Mouse (Mus musculus): ENCODE data around the gene Hoxc6. TPM values are rescaled to one million over a fixed set of nuclear protein-coding genes. Genes with fewer than 3 reads are reported as not detected.

The Hoxc6 gene
- polyA plus RNA-seq, 1 experiment from 2014 or later = 6.1 TPM

DNA sequence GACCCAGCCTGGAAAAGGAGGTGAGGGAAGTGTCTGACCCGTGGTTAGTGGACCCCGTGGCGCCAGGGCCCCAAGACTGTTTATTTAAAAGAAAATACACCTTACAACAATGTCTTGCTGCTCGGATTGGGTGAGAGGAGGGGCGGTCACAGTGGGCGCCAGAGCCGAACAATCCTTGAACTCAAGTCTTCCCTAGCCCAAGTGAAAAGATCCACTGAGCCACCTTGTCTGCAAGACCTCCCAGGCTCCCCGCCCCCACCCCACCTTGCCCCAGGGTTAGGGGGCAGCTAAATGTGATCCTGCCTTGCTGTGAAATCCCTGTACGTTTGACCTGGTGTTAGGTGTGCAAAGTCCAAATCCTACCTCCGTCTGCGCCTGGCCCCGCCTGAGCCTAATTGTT, 41.2 kb upstream of the Hoxc6 start:
- Histone ChIP-seq H3K36me3 (ENCODE audit: control insufficient read depth, insufficient read depth, low read length) (no peaks in the 10 kb centered on the region), H3K9ac (ENCODE audit: low read length) (no peak overlapping the region), H3K4me2 (ENCODE audit: low read length) (no peak overlapping the region), H3K4me3 (ENCODE audit: low read depth, low read length) (no peak overlapping the region), H3K4me1 (replicated peaks; ENCODE audit: control insufficient read depth, insufficient read depth, low read length) (peaks cover 4% of the 10 kb centered on the region; the same call in 1 of the 2 replicates), H3K27me3 (replicated peaks; ENCODE audit: control insufficient read depth, insufficient read depth, low read length) (peaks cover 100% of the 10 kb centered on the region), H3K9me3 (ENCODE audit: control insufficient read depth, low read length) (no peaks in the 10 kb centered on the region), H3K27ac (ENCODE audit: low read depth) (no peak overlapping the region)
- no peak for ATAC-seq (replicated peaks; ENCODE audit: low FRiP score, low TSS enrichment, low read depth)
- DNase-seq (ENCODE audit: low spot score) = no peak
- WGBS = 3% methylated on average over 12 of the region's 12 CpGs

DNA sequence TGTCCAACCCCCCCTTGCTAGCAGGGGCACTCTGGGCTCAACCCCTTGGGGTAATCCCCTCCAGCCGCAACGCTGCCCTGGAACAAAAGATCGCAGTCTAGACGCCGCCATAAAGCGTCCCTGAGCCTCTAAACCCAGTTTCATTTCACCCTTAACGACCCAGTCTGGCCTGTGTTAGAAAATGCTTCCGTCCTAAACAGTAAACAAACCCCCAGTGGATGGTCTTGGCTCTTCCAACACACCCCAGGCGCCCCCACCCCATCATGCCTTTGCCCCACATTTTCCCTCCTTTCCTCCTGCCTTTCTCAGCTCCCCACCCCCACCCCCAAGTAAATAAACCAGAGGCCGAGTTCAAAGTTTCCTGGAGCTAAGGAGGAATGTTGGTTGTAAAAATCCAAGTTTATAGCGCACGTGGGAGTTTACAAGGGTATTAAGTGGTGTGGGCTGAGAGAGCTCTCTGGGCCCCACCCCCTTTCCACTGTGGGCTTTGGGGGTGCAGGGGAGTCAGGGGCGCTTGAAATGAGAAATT, 38.3 kb upstream of the Hoxc6 start:
- under 1% methylated on average over 13 of the region's 13 CpGs for WGBS
- H3K9me3 ChIP-seq (ENCODE audit: control insufficient read depth, low read length) = no peaks in the 10 kb centered on the region
- ATAC-seq (replicated peaks; ENCODE audit: low FRiP score, low TSS enrichment, low read depth) = no peak
- no peak overlapping the region for H3K9ac ChIP-seq (ENCODE audit: low read length)
- no peak for DNase-seq (ENCODE audit: low spot score)
- H3K27ac ChIP-seq (ENCODE audit: low read depth) = no peak overlapping the region
- H3K4me3 ChIP-seq (ENCODE audit: low read depth, low read length) = no peak overlapping the region; the same call in 1 of the 2 replicates
- H3K4me1 ChIP-seq (replicated peaks; ENCODE audit: control insufficient read depth, insufficient read depth, low read length) = peaks cover 4% of the 10 kb centered on the region; the same call in 1 of the 2 replicates
- peak overlapping the region; percentile 30 for H3K4me2 ChIP-seq (ENCODE audit: low read length)
- H3K36me3 ChIP-seq (ENCODE audit: control insufficient read depth, insufficient read depth, low read length) = no peaks in the 10 kb centered on the region
- H3K27me3 ChIP-seq (replicated peaks; ENCODE audit: control insufficient read depth, insufficient read depth, low read length) = peaks cover 99% of the 10 kb centered on the region

DNA sequence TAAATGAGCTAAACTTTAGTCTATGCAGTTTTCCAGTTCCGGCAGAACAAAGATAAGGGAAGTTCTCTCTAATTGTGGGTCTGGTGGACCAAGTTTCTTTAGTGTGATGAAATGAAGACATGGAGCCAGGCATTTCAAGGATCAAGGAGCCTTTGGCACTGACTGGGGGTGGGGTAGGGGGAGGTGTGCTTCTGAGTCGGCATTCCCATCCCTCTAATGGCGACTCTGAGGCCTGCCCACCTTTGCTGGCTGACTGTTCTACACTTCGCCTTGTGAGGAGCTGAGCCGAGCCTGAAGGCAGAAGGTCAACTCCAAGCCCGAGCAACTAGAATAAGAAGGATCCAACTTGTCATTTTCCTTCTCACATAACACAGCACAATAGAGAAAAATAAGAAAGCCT, 36.3 kb upstream of the Hoxc6 start:
- DNase-seq (ENCODE audit: low spot score) (no peak), ATAC-seq (replicated peaks; ENCODE audit: low FRiP score, low TSS enrichment, low read depth) (no peak)
- Histone ChIP-seq H3K4me2 (ENCODE audit: low read length) (peak overlapping the region; percentile 1), H3K36me3 (ENCODE audit: control insufficient read depth, insufficient read depth, low read length) (no peaks in the 10 kb centered on the region), H3K4me3 (ENCODE audit: low read depth, low read length) (no peak overlapping the region), H3K9me3 (ENCODE audit: control insufficient read depth, low read length) (no peaks in the 10 kb centered on the region), H3K4me1 (replicated peaks; ENCODE audit: control insufficient read depth, insufficient read depth, low read length) (peaks cover 4% of the 10 kb centered on the region; the same call in 1 of the 2 replicates), H3K9ac (ENCODE audit: low read length) (no peak overlapping the region), H3K27me3 (replicated peaks; ENCODE audit: control insufficient read depth, insufficient read depth, low read length) (peaks cover 99% of the 10 kb centered on the region), H3K27ac (ENCODE audit: low read depth) (no peak overlapping the region)
- WGBS = 1% methylated on average over 6 of the region's 6 CpGs

DNA sequence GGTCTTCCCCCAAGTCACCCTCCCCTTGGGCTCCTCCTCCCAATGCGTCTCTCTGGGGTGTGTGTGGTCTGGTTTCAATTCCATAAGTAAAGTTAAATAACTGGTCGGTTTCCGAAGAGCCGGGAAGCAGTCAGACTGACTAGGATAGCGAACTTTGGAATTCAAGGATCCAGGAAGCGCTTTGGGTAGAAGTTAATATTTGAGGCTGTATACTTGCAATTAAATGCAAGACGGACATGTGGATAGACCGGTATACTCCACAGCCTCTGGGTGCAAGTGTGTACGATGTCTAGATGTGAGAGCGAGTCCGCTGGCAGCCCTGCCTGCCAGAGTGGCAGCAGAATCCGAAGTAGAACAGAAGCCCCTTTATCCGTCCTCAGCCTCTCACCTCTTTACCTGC, 35.6 kb upstream of the Hoxc6 start:
- H3K9me3 ChIP-seq (ENCODE audit: control insufficient read depth, low read length) = no peaks in the 10 kb centered on the region
- H3K27me3 ChIP-seq (replicated peaks; ENCODE audit: control insufficient read depth, insufficient read depth, low read length) = peaks cover 99% of the 10 kb centered on the region
- WGBS = 4% methylated on average over 13 of the region's 13 CpGs
- H3K36me3 ChIP-seq (ENCODE audit: control insufficient read depth, insufficient read depth, low read length) = no peaks in the 10 kb centered on the region
- ATAC-seq (replicated peaks; ENCODE audit: low FRiP score, low TSS enrichment, low read depth) (no peak), DNase-seq (ENCODE audit: low spot score) (peak; percentile 76)
- H3K4me2 ChIP-seq (ENCODE audit: low read length) = peak overlapping the region; percentile 12; the same call in 1 of the 2 replicates
- H3K4me1 ChIP-seq (replicated peaks; ENCODE audit: control insufficient read depth, insufficient read depth, low read length) = peaks cover 4% of the 10 kb centered on the region; the same call in 1 of the 2 replicates
- H3K9ac ChIP-seq (ENCODE audit: low read length) = no peak overlapping the region
- no peak overlapping the region for H3K27ac ChIP-seq (ENCODE audit: low read depth)
- H3K4me3 ChIP-seq (ENCODE audit: low read depth, low read length) = no peak overlapping the region

DNA sequence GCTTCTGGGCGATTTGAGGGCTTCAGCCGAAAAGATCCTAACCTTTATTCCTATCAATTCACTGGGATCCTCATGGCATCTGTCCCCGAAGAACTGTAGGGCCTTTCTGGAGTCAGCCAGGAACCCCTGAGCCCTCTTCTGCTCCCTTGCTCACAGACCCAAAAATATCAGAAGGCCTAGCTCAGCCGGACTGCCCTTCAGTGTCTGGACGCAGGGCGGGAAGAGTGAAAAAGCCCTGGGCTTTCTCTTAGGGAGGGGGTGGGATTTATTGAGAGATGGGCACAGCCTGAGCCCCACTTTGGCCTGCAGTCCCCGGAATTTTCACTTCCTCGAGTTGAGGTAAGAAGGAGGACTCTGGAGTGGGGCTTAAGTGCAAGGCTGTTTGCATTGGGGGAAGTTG, 34.8 kb upstream of the Hoxc6 start:
- no peaks in the 10 kb centered on the region for H3K36me3 ChIP-seq (ENCODE audit: control insufficient read depth, insufficient read depth, low read length)
- peaks cover 98% of the 10 kb centered on the region for H3K27me3 ChIP-seq (replicated peaks; ENCODE audit: control insufficient read depth, insufficient read depth, low read length)
- H3K9ac ChIP-seq (ENCODE audit: low read length) = 0 out of 2 replicates have a peak overlapping the region, but pooled peaks have one; percentile 3
- H3K4me1 ChIP-seq (replicated peaks; ENCODE audit: control insufficient read depth, insufficient read depth, low read length) = peaks cover 4% of the 10 kb centered on the region; the same call in 1 of the 2 replicates
- DNase-seq (ENCODE audit: low spot score) = no peak
- WGBS = 5% methylated on average over 8 of the region's 8 CpGs
- ATAC-seq (replicated peaks; ENCODE audit: low FRiP score, low TSS enrichment, low read depth) = no peak
- no peaks in the 10 kb centered on the region for H3K9me3 ChIP-seq (ENCODE audit: control insufficient read depth, low read length)
- no peak overlapping the region for H3K27ac ChIP-seq (ENCODE audit: low read depth)
- no peak overlapping the region for H3K4me3 ChIP-seq (ENCODE audit: low read depth, low read length)
- H3K4me2 ChIP-seq (ENCODE audit: low read length) = peak overlapping the region; percentile 30; the same call in 1 of the 2 replicates

DNA sequence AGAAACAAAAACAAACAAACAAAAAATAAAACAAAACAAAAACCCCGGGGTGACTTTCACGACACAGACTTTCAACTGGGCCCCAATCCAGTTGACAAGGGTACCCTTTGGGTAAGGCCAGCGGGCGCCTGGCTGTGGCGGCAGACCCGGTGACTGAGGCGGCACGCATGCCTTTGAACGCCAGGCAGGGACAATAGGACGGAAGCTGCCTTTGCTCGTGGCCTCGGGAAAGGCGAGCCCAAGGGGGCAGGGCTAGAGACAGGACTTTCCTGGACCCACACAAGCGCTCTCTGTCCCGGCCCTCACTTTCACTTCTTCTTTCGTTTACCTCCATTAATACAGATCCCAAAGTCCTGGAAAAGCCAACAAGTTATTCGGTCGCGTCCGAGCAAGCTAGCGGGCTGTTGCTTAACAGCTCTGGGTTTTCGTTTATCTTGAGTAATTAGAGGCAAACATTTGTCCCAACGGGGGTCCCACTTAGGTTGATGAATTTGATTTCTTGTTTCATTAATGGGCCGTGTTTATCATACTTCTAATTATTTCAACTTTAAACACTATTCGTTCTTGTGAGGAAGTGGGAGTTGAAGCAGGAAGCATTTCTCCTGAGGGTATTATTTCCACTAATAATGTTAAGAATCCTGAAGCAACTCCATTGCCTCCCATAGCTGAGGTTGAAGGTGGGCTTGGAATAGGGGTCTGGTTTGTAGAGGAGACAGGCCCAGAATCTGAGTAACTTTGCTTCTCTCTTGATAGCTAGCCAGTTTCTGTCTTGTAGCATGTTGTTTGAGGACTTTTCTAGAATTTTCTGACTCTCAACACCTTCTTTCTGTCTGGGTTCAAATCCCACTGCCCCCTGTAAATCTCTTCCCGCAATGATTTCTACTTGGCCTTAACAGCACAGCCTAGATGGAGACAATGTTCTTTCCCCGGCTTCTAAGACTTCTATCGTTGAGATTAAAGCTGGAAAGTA, 34.1 kb upstream of the Hoxc6 start:
- Histone ChIP-seq H3K9ac (ENCODE audit: low read length) (no peak overlapping the region), H3K4me1 (replicated peaks; ENCODE audit: control insufficient read depth, insufficient read depth, low read length) (peaks cover 4% of the 10 kb centered on the region; the same call in 1 of the 2 replicates), H3K4me2 (ENCODE audit: low read length) (peak overlapping the region; percentile 30), H3K9me3 (ENCODE audit: control insufficient read depth, low read length) (no peaks in the 10 kb centered on the region), H3K4me3 (ENCODE audit: low read depth, low read length) (0 out of 2 replicates have a peak overlapping the region, but pooled peaks have one; percentile 6), H3K27ac (ENCODE audit: low read depth) (no peak overlapping the region), H3K27me3 (replicated peaks; ENCODE audit: control insufficient read depth, insufficient read depth, low read length) (peaks cover 98% of the 10 kb centered on the region), H3K36me3 (ENCODE audit: control insufficient read depth, insufficient read depth, low read length) (no peaks in the 10 kb centered on the region)
- DNase-seq (ENCODE audit: low spot score) (peak; percentile 86), ATAC-seq (replicated peaks; ENCODE audit: low FRiP score, low TSS enrichment, low read depth) (no peak)
- 3% methylated on average over 28 of the region's 28 CpGs for WGBS

DNA sequence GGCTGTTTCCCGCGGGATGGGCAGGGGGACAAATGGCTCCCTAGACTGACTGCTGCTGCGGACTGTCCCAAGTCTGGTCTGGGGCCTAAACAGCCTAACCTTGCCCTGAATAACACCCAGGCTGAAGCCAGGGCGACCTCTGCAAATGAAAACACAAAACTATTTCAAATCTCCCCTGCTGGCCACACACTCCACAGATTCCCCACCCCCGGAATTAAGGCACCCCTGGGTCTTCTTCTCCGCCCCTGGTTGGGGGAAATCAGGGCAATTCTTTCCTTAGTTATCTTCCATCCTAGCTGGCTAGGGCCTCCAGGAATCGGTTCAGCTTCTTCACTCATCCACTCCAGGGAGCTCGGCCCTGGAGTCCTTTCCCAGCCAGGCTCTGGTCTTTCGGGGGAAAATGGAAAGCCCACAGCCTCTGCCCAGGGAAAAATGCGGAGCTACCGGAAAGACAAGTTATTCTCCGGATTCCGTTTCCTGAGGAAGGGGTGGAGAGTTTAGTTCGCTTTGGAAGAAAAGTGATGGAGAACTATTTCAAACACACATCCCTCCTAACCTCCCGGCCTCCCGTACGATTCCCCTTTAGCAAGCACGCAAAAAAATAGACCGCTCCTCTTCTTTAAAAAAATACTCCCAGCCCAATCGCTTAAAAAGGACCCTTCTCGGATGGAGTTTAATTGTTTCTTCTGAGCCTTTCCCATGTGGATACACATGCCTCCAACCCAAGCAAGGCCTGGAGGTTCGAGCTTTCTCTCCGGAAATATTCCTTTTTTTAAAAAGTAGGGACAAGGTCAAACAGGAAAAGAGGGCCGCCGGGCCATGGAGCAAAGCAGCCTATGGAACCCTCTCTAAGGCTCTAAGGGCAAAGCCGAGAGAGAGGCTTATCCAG, 32.8 kb upstream of the Hoxc6 start:
- ATAC-seq (replicated peaks; ENCODE audit: low FRiP score, low TSS enrichment, low read depth) = no peak
- peak overlapping the region; percentile 23; the same call in 1 of the 2 replicates for H3K4me3 ChIP-seq (ENCODE audit: low read depth, low read length)
- no peaks in the 10 kb centered on the region for H3K9me3 ChIP-seq (ENCODE audit: control insufficient read depth, low read length)
- DNase-seq (ENCODE audit: low spot score) = peak; percentile 74
- peak overlapping the region; percentile 10; the same call in 1 of the 2 replicates for H3K27ac ChIP-seq (ENCODE audit: low read depth)
- H3K27me3 ChIP-seq (replicated peaks; ENCODE audit: control insufficient read depth, insufficient read depth, low read length) = peaks cover 98% of the 10 kb centered on the region
- no peaks in the 10 kb centered on the region for H3K36me3 ChIP-seq (ENCODE audit: control insufficient read depth, insufficient read depth, low read length)
- no peak overlapping the region for H3K9ac ChIP-seq (ENCODE audit: low read length)
- peaks cover under 1% of the 10 kb centered on the region; the same call in 1 of the 2 replicates for H3K4me1 ChIP-seq (replicated peaks; ENCODE audit: control insufficient read depth, insufficient read depth, low read length)
- 5% methylated on average over 26 of the region's 26 CpGs for WGBS
- peak overlapping the region; percentile 36 for H3K4me2 ChIP-seq (ENCODE audit: low read length)
